Mouse (Mus musculus) cerebellum, adult 2 months (tissue): ENCODE measurements around the gene Fam89a.

Experiments
- CTCF ChIP-seq: fragments of 200-500 bp; IDR thresholded peaks from 2 replicates; pipeline ENCODE4 v1.5.1; 2011; ENCODE audit warnings: low read depth, mild to moderate bottlenecking, control low read depth, low read length, moderate library complexity, borderline replicate concordance; ENCODE audit not compliant: insufficient read depth
- POLR2A ChIP-seq: fragments of 200-500 bp; IDR thresholded peaks from 2 replicates; pipeline ENCODE4 v1.6.1; 2011; ENCODE audit warnings: low read length, control low read depth, borderline replicate concordance; ENCODE audit not compliant: insufficient read depth

DNA sequence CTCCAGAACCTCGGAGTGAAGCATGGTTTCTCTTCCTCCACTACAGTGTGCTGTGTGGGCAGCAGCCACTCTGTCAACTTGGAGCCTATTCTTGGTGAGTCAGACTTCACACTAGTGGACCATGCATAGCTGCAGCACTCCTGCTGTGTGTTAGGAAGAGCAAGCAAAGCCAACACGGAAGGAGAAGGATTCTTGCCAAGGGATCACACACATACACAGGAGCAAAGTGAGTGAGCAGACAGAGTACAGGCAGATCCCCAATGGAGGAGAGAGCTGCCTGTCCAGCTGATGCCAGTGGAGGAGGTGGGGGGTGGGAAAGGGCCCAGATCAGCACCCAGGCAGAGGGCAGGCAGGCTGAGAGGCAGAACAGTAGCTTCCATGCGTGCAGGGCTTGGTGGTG, 49.4 kb downstream of the Fam89a start:
- TF ChIP-seq CTCF (no peak), POLR2A (no peak)
